Mouse (Mus musculus): ENCODE measurements around the gene Odf4.

DNA sequence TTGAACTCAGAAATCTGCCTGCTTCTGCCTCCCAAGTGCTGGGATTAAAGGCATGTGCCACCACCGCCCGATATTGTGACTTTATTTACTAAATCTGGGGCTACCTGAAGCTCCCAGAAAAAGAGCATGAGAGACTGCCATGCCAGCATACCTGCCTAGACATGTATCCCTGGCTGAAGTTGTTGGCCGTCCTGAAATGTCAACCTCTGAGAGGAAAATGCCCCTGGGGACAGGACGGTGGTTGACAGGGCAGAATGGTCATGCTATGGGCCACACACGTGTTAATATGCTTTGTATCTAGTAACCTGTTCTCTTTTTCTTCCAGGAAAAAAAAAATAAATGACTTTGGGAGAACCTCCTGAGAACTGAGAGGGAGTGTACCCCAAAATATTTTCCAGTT lies 40.8 kb downstream of the Odf4 start:
- TF ChIP-seq EP300 (IDR thresholded peaks at IDR 0.05; ENCODE audit: low read depth) (no peak), CTCF (IDR thresholded peaks at IDR 0.05; ENCODE audit: low read depth) (no peak)

All from heart, postnatal 0 days (tissue).